Mouse (Mus musculus) retina, embryonic 14.5 days (tissue): ENCODE measurements at regions not wholly inside any gene's neighbourhood (a gene's known extent, or its start where the extent isn't known, plus 50 kb on each side); places are given as distances from the start of the nearest gene placed in this dataset.
"Not testable (repeated sequence)": the region's sequence is repeated elsewhere in the genome, so short reads cannot be mapped to it uniquely, and the experiment has no call there.

Source experiments
- DNase-seq: peaks from one replicate; pipeline ENCODE4 v3.0.0-alpha.2; 2015; ENCODE audit warnings: low spot score

- DNase-seq: peak; percentile 41
These were observed 167.7 kb downstream of the Nkx6-1 start for GRCm38 (mm10) chr5:101496924-101497697.

DNA sequence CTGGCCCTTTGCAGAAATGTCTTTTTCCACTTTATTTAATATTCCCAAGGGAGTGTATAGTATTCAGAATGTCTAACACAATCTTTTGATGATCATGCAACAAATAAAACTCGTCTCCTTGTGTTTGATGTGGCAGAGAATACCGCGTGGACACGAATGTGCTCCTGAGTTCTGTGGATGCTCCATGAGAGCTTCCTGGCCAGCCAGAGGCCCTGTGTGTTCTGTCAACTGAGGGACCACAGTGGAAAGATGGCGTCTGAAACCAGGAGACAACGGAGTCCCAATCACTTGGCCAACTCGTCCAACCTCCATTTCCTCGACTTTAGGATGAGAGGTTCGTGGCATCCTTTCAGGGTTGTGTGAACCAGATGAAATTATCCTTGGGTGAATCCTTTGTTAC is 168.6 kb downstream of the Nkx6-1 start:
- no peak for DNase-seq

DNA sequence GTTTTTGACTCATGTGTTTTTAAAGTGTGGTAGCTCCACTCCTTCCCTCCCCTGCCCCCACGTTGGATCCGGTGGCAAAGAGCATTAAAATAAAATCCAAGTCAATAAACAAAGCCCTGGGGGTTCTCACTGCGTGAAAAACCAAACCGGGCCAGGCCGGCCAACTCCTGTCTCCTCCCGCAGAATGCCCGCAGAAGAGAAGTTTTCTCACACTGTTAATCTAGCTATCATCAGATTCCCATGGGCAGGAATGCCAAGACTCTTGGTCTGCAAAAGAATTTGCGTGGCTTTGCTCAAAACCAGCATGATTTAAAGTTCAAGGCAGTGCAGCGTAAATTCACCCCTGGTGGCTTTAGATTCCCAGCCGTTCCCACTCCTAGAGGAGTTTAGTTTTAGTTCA is 219.0 kb downstream of the Nkx6-1 start:
- DNase-seq: no peak

DNA sequence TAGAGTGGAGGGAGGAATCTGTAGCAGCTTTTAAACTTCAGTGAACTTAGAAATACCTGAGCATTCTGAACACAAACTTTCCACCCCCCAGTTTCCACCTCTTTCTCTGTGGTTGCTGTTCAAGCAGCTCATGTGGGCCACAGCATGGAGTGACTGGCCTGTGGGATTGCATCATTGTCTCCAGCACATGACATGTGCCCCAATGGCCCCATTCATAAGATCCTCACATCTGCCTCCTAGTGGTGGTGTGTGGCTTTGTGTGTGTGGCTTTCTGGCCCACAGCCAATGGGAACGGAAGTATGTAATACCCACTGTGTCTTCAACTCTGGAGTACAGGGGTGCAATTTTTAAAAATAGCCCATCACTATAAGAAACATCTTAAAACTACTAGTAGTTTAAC is 223.0 kb downstream of the Nkx6-1 start:
- no peak for DNase-seq

- peak; percentile 23 for DNase-seq
These were observed 227.0 kb downstream of the Nkx6-1 start for GRCm38 (mm10) chr5:101437666-101438299.

GRCm38 (mm10) chr5:101426067-101426771 is 238.6 kb downstream of the Nkx6-1 start:
- DNase-seq: peak; percentile 52

DNA sequence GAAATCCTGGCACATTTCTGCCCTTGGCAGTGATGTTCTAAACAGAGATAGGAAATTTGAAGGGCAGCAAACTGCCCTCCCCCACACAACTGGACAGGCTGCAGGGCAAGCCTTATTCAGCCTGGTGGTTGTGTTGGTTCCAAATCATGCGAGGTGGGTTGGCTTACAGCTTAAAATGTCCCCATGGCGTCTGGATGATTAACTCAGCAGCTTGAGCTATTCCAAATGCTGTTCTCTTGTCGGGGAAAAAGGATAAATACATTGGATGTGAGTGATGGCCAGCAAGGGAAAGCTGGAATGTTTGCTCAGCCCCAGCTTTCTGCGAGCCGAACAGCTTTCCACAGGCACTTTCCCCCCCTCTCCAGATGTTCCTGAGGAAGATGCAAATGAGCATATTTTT is 280.5 kb downstream of the Nkx6-1 start:
- no peak for DNase-seq

- DNase-seq: no peak
These were observed 283.4 kb downstream of the Nkx6-1 start for GRCm38 (mm10) chr5:101381361-101381760.

GRCm38 (mm10) chr5:101376657-101377056 is 288.1 kb downstream of the Nkx6-1 start:
- DNase-seq: no peak

DNA sequence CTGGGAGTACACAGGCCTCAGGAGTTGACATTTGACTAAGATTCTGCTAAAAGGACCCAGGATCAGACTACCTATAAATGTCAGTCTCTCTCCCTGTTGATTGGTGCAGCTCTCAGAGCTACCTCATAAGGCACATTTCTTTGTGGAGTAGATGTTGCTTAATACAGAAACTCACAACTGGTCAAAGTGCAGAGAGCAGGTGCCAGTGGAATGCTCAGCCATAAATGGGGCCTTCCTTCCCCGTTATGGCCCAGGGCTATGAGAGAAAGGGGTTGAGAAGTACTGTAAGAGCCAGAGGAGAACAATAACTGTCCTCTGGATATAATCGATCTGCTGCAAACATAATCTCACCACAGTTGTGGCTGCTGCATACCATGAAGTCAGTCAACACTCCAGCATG is 290.7 kb downstream of the Nkx6-1 start:
- DNase-seq: no peak

- DNase-seq: no peak
These were observed 292.6 kb downstream of the Nkx6-1 start for GRCm38 (mm10) chr5:101372204-101372603.

GRCm38 (mm10) chr5:101365364-101365763 is 299.4 kb downstream of the Nkx6-1 start:
- peak; percentile 81 for DNase-seq

GRCm38 (mm10) chr5:101359986-101360385 is 304.8 kb downstream of the Nkx6-1 start:
- DNase-seq: no peak

GRCm38 (mm10) chr5:101345406-101345805 is 319.4 kb downstream of the Nkx6-1 start:
- no peak for DNase-seq

DNA sequence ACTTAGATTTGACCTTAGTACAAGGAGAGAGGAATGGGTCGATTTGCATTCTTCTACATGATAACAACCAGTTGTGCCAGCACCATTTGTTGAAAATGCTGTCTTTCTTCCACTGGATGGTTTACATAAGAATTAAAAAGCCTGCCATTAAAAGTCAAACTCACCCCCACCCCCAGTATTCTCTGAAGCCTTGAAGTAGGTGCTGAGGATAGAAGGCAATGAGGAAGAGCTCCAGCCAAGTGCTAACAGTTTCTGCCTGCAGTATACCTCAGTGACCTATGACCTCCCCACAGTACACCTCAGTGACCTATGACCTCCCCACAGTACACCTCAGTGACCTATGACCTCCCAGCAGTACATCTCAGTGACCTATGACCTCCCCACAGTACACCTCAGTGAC is 328.4 kb downstream of the Nkx6-1 start:
- not testable (repeated sequence) for DNase-seq

DNA sequence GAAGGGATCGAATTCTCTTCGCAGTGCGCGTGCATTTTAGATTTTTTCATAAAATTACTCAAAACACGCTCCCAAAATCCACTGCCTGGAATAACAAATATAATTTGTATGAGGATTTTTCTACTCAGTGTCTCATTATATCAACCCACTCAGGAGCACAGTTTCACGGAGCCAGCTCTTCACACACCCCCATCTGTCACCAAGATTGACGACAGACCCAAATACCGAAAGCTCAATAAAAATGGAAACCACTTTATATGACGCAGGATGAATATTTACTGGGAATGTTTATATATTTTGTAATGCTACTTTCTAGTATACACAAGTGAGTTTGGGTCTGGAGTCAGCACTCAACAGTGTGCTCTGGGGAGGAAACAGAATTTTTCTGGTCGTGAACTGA is 333.0 kb downstream of the Nkx6-1 start:
- DNase-seq: no peak

GRCm38 (mm10) chr5:101326122-101326521 is 338.7 kb downstream of the Nkx6-1 start:
- DNase-seq: no peak

DNA sequence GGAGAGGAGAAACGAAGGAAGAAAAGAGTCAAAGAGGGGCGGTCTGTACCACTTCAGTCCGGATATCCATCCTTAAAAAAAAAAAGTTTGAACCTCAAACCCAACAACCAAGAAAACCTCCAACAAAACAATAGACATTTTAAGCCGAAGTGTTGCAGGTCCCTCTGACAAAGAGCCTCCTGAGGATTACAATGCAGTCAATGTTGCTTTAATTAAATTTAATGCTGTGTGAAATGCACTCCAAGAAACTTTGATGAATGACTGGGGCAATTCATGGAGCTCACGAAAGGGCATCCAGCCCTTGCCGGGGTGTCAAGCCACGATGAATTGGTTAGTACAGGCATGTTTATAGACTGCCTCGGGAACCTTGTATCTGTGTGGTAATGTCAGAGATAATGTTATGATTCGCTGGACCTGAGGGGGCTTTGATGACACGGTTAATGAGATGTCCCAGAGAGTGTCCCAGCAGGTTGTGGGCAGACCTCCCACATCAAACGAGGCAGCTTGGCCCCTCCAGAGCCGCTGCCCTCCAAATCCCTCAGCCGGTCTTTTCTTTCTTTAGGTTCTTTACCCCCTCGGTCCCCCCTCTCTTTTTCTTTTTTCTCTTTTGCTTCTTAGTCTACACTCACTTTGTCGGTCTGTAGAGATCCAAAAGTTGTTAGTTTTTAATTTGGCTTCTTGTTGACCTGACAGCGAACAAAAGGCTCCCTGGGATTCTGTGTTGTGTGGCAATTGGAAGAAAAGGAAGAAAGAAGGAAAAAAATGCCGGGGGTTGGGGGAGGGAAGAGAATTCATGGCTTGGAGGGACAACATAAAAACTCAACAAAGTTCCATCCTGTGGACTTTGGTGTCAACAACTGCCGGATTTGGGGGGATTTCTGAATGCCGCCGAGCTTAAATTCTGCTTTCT is 341.5 kb downstream of the Nkx6-1 start:
- DNase-seq: peak; percentile 50

DNA sequence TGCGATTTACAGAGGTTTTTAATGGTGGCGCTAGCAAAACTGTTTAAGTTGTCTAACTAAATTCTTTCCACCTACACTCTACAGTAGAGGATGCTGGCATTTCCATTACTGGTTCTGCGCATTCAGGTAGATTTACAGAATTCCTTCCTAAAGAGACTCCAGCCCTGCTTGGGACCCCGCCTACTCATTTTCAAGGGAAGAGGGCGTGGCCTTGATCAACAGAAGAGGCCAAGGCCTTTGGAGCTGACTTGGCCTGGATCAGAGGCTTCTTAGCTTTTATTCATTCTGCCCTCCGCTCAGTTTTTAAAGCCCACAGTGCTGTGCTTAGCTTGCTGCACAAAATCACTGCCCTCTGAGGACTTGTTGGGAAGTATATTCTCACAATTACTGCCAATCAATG is 364.8 kb downstream of the Nkx6-1 start:
- DNase-seq: no peak

- no peak for DNase-seq
These were observed 366.4 kb downstream of the Nkx6-1 start for GRCm38 (mm10) chr5:101298411-101298810.

DNA sequence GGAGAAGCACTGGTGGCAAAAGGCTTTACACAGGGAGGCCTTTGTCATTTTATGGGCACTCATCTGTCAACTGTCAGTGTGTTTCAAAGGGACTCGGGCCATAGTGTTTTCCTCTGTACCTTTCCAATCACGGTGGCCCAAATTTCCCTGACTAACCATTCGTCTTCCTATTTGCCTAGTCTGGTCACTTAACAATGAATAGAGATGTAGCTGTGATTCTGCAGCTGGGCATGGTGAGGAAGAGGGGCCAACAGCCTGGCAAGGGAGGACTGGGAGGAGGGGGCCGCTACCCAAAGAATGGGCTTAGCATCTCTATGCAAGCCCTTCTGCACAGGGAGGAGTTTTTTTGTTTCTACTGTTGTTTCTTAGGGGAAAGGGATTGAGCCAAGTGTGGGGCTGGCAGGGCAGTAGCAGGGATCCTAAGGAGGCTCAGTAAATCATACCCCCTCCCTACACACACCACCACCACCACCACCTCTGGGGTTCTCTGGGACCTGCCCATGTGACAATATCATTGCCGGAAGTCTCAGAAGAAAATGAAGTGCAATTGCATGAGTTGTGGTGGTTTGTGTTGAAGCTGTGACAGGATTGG is 367.2 kb downstream of the Nkx6-1 start:
- no peak for DNase-seq

GRCm38 (mm10) chr5:101295941-101296340 is 368.9 kb downstream of the Nkx6-1 start:
- DNase-seq: no peak
